8 mouse cellular contexts compared by ENCODE assay signal in the genomic region with DNA sequence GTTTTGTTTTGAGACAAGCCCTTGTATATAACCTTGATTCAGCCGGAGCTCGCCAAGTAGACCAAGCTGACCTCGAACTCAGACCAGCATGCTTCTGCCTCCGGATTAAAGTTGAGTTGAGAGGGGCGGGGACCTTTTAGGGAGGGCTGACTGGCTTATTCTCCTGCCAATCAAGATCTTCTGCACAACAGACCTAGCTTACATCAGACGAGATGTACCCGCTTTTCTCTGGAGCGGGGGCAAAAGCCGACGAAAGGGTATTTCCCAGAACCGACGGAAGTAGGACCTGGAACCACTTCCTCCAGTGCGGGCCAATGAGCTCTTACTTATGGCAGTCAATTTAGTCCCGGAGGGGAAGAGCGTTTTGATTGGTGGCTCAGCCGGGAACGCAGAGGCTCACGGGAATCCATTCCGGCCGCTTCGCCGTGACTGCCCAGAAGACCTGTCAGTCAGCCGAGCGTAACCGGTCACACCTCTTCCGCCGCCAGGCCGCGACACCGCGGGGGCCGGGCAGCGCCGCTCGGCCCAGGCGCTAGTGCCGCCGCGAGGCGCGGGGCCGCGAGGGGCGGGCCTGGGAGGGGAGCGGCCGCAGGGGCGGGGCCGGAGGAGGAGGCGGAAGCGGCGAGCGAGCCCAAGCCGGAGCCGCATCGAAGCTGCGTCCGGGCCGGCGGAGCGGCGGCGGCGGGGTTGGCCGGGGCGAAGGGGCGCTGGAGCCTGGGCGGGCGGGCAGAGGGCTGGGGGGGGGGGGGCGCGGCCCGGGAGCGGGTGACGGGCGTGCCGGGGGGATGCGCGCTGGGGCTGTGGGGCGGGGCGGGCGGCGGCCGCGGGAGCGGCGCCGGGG. TPM values are rescaled to one million over a fixed set of nuclear protein-coding genes. Genes with fewer than 3 reads are reported as not detected.
DNase-seq lines count a peak whose midpoint lies in the region; ATAC-seq and TF ChIP-seq lines count a peak whose summit lies in the region.

A gene (plus strand): TSS at position 401 of the 841 bp plus-strand sequence.

- H3K36me3 ChIP-seq in embryonic facial prominence, embryonic 14.5 days (ENCODE audit: control insufficient read depth, insufficient read depth, low read length), result no peaks in the 10 kb centered on the region
- H3K36me3 ChIP-seq in heart, adult 2 months (ENCODE audit: control insufficient read depth, insufficient read depth, low read length), result peaks cover 3% of the 10 kb centered on the region
- H3K36me3 ChIP-seq in limb, embryonic 13.5 days, result no peaks in the 10 kb centered on the region
- H3K36me3 ChIP-seq in midbrain, embryonic 16.5 days (ENCODE audit: control insufficient read depth, insufficient read depth, low read length), result no peaks in the 10 kb centered on the region

- TF ChIP-seq CTCF in heart, adult 2 months (IDR thresholded peaks at IDR 0.05), result no peak

- TF ChIP-seq POLR2A in heart, adult 2 months (IDR thresholded peaks at IDR 0.05; ENCODE audit: insufficient read depth, low read depth, low read length), result peak; percentile 81

- H3K9me3 ChIP-seq in embryonic facial prominence, embryonic 14.5 days (ENCODE audit: control insufficient read depth, low read length), result no peaks in the 10 kb centered on the region
- H3K9me3 ChIP-seq in limb, embryonic 13.5 days, result no peaks in the 10 kb centered on the region
- no peaks in the 10 kb centered on the region for H3K9me3 ChIP-seq in midbrain, embryonic 16.5 days (replicated peaks; ENCODE audit: control insufficient read depth, low read length, poor library complexity, severe bottlenecking)

- H3K27ac ChIP-seq in embryonic facial prominence, embryonic 14.5 days (replicated peaks; ENCODE audit: low read depth, low read length), result peak within 1 kb of the TSS; percentile 82
- peak within 1 kb of the TSS; percentile 90 for H3K27ac ChIP-seq in heart, adult 2 months
- peak within 1 kb of the TSS; percentile 86 for H3K27ac ChIP-seq in limb, embryonic 13.5 days
- H3K27ac ChIP-seq in midbrain, embryonic 16.5 days (ENCODE audit: low read length), result peak within 1 kb of the TSS; percentile 90

- H3K4me3 ChIP-seq in embryonic facial prominence, embryonic 14.5 days (ENCODE audit: low read depth, low read length), result peak within 1 kb of the TSS; percentile 96
- peak within 1 kb of the TSS; percentile 67 for H3K4me3 ChIP-seq in heart, adult 2 months
- H3K4me3 ChIP-seq in limb, embryonic 13.5 days, result peak within 1 kb of the TSS; percentile 99
- H3K4me3 ChIP-seq in midbrain, embryonic 16.5 days (ENCODE audit: low read depth, low read length), result peak within 1 kb of the TSS; percentile 97

- intact Hi-C loops in heart, adult 2 months (cut with DNase I), result loop anchor here (2.0 to 5.0 kb wide), 3 partner anchors 138 to 472 kb away; a partner anchor contains a TSS

- DNase-seq in 3T3-L1 (ENCODE audit: low read depth, low spot score), result peak; percentile 99
- DNase-seq in adrenal gland, postnatal 4 days (ENCODE audit: low spot score in 2 of 2), result peak; percentile 71 to 86
- DNase-seq in embryonic facial prominence, embryonic 14.5 days (ENCODE audit: low spot score), result peak; percentile 100
- DNase-seq in heart, adult 2 months, result peak; percentile 94 to 99
- peak; percentile 98 to 99 for DNase-seq in kidney, adult 8-10 months
- DNase-seq in spleen, postnatal 10 days (ENCODE audit: low spot score in 2 of 2), result peak; percentile 86 to 96

- H3K9ac ChIP-seq in embryonic facial prominence, embryonic 14.5 days (ENCODE audit: low read depth, low read length), result peak within 1 kb of the TSS; percentile 95
- peak within 1 kb of the TSS; percentile 83 for H3K9ac ChIP-seq in heart, adult 2 months (ENCODE audit: low read depth, low read length)
- peak within 1 kb of the TSS; percentile 96 for H3K9ac ChIP-seq in limb, embryonic 13.5 days
- H3K9ac ChIP-seq in midbrain, embryonic 16.5 days (ENCODE audit: low read depth, low read length), result peak within 1 kb of the TSS; percentile 93

- TF ChIP-seq EP300 in heart, adult 2 months (IDR thresholded peaks at IDR 0.05; ENCODE audit: insufficient read depth, low read depth, low read length), result 0 out of 2 replicates have a peak, but pooled peaks have one; percentile 60

- 1% methylated on average over 27 of the region's 86 CpGs for WGBS in embryonic facial prominence, embryonic 14.5 days
- WGBS in heart, adult 2 months, result under 1% methylated on average over 60 of the region's 86 CpGs
- WGBS in limb, embryonic 13.5 days, result 1% methylated on average over 47 of the region's 86 CpGs
- under 1% methylated on average over 37 of the region's 86 CpGs for WGBS in midbrain, embryonic 16.5 days

- H3K4me1 ChIP-seq in embryonic facial prominence, embryonic 14.5 days (ENCODE audit: control insufficient read depth, insufficient read depth, low read length), result peaks cover 17% of the 10 kb centered on the region
- peaks cover 7% of the 10 kb centered on the region for H3K4me1 ChIP-seq in heart, adult 2 months (ENCODE audit: control insufficient read depth, insufficient read depth, low read length)
- H3K4me1 ChIP-seq in limb, embryonic 13.5 days, result peaks cover 27% of the 10 kb centered on the region
- peaks cover 26% of the 10 kb centered on the region for H3K4me1 ChIP-seq in midbrain, embryonic 16.5 days (ENCODE audit: control insufficient read depth, insufficient read depth, low read length)

- no peaks in the 10 kb centered on the region for H3K27me3 ChIP-seq in embryonic facial prominence, embryonic 14.5 days (replicated peaks; ENCODE audit: control insufficient read depth, insufficient read depth, low read length)
- no peaks in the 10 kb centered on the region for H3K27me3 ChIP-seq in heart, adult 2 months (ENCODE audit: control insufficient read depth, insufficient read depth, low read length)
- no peaks in the 10 kb centered on the region for H3K27me3 ChIP-seq in limb, embryonic 13.5 days
- no peaks in the 10 kb centered on the region for H3K27me3 ChIP-seq in midbrain, embryonic 16.5 days (ENCODE audit: control insufficient read depth, insufficient read depth, low read depth, low read length)

- ATAC-seq in embryonic facial prominence, embryonic 14.5 days (ENCODE audit: low read depth), result peak; percentile 97
- ATAC-seq in limb, embryonic 13.5 days (ENCODE audit: low FRiP score, low read depth), result peak; percentile 97
- ATAC-seq in midbrain, embryonic 16.5 days, result peak; percentile 97

- peak within 1 kb of the TSS; percentile 80 for H3K4me2 ChIP-seq in embryonic facial prominence, embryonic 14.5 days (ENCODE audit: low read depth, low read length)
- H3K4me2 ChIP-seq in limb, embryonic 13.5 days (replicated peaks), result peak within 1 kb of the TSS; percentile 76
- H3K4me2 ChIP-seq in midbrain, embryonic 16.5 days (ENCODE audit: low read length), result peak within 1 kb of the TSS; percentile 97

- peaks cover 3% of the 10 kb centered on the region; the same call in 1 of the 2 replicates for H3K79me2 ChIP-seq in heart, adult 2 months (replicated peaks; ENCODE audit: control insufficient read depth, insufficient read depth, low read length)

RNA-seq across cellular contexts. Expression of the gene that starts here (rescaled TPM):
- total RNA-seq in adrenal gland, postnatal 4 days (2021), result 10 to 100 TPM; 89.4 to 90.8 TPM
- 35.1 and 40.7 TPM in 2 replicates for polyA plus RNA-seq in embryonic facial prominence, embryonic 14.5 days (2014; fragmentation: Nextera tagmentation; extraction: Ambion mirVana)
- 10 to 100 TPM; 25.7 to 26.0 TPM for total RNA-seq in heart, adult 2 months (2021)
- 33.9 and 46.6 TPM in 2 replicates for polyA plus RNA-seq in heart, adult 2 months (2012; rRNA removed)
- 37.6 and 41.4 TPM in 2 replicates for polyA plus RNA-seq in limb, embryonic 13.5 days (2015; fragmentation: Nextera tagmentation; extraction: Ambion mirVana)
- 26.9 and 29.8 TPM in 2 replicates for polyA plus RNA-seq in midbrain, embryonic 16.5 days (2015; fragmentation: Nextera tagmentation; extraction: Ambion mirVana)

Comparison
In these comparisons a context has a peak if more than half of its experiments do, and no peak if none do; other contexts are left out.
1. Peak in every context shown above with its lines: DNase-seq, ATAC-seq, H3K4me3 ChIP-seq and H3K27ac ChIP-seq.